Mouse (Mus musculus) midbrain, embryonic 15.5 days (tissue): ENCODE data around the gene Gm5039. TPM values are rescaled to one million over a fixed set of nuclear protein-coding genes. Genes with fewer than 3 reads are reported as not detected.
"Not testable (repeated sequence)": the region's sequence is repeated elsewhere in the genome, so short reads cannot be mapped to it uniquely, and the experiment has no call there.

Experiments
- ATAC-seq: fragments of 200-750 bp; cut with Nextera tagmentation; replicated peaks from 2 replicates; pipeline ENCODE4 v1.8.0; 2017; ENCODE audit warnings: moderate TSS enrichment
- H3K27ac ChIP-seq: fragments of 300-500 bp; sonication (generic); 2 replicates; pipeline ENCODE4 v1.5.1; 2015; ENCODE audit warnings: mild to moderate bottlenecking, inconsistent platforms
- H3K27me3 ChIP-seq: fragments of 300-500 bp; sonication (generic); replicated peaks from 2 replicates; pipeline ENCODE4 v1.6.1; 2015; ENCODE audit warnings: inconsistent platforms
- H3K36me3 ChIP-seq: fragments of 300-500 bp; sonication (generic); replicated peaks from 2 replicates; pipeline ENCODE4 v1.6.1; 2015; ENCODE audit warnings: inconsistent platforms
- H3K4me1 ChIP-seq: fragments of 300-500 bp; sonication (generic); 2 replicates; pipeline ENCODE4 v1.6.1; 2015; ENCODE audit warnings: inconsistent platforms
- H3K4me2 ChIP-seq: fragments of 300-500 bp; sonication (generic); 2 replicates; pipeline ENCODE4 v1.6.1; 2015; ENCODE audit warnings: inconsistent platforms, mild to moderate bottlenecking, moderate library complexity
- H3K4me3 ChIP-seq: fragments of 300-500 bp; sonication (generic); 2 replicates; pipeline ENCODE4 v1.5.1; 2015; ENCODE audit warnings: mild to moderate bottlenecking, inconsistent platforms
- H3K9ac ChIP-seq: fragments of 300-500 bp; sonication (generic); 2 replicates; pipeline ENCODE4 v1.6.1; 2015; ENCODE audit warnings: mild to moderate bottlenecking, inconsistent platforms
- H3K9me3 ChIP-seq: fragments of 300-500 bp; sonication (generic); 2 replicates; pipeline ENCODE4 v1.6.1; 2016; ENCODE audit warnings: inconsistent platforms
- WGBS: fragments of 180-500 bp; shearing (Covaris S2); methylation state at CpG from one replicate; pipeline ENCODE4 v1.1.7; 2015; ENCODE audit warnings: mixed read lengths; 5-methylcytosine and 5-hydroxymethylcytosine counted together
- polyA plus RNA-seq: library from polyadenylated mRNA; unstranded; fragments of >200 nt; fragmentation: Nextera tagmentation; extraction: Ambion mirVana; gene quantifications from 2 replicates; pipeline ENCODE4 v1.2.1, GENCODE M21; 2015

Gene Gm5039
- polyA plus RNA-seq, 1 experiment from 2014 or later, result not detected

DNA sequence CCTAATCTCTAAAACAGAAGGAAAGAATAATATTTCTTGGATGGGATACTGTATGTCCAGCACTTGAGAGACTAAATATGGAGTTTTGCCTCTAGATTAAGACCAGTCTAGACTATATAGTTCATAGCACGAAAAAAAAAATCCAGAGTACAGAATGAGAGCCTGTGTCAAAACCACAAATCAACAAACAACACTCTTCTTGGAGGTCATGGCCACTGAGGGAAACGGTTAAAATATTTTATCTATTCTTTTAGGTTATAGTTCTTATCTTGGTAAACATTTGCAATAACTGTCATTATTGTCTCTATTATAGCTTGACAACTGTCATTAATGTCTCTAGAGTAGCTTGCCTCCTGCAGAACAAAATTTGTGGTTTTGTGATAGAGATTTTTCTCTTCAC is 26.7 kb downstream of the Gm5039 start:
- WGBS, result 79% methylated on average over 2 of the region's 2 CpGs
- not testable (repeated sequence) for H3K4me1 ChIP-seq, H3K27ac ChIP-seq, H3K4me2 ChIP-seq, H3K36me3 ChIP-seq, ATAC-seq, H3K27me3 ChIP-seq, H3K4me3 ChIP-seq, H3K9me3 ChIP-seq, H3K9ac ChIP-seq

GRCm38 (mm10) chr12:88293082-88293481 is 30.7 kb downstream of the Gm5039 start:
- H3K27me3 ChIP-seq, H3K4me3 ChIP-seq, H3K36me3 ChIP-seq, H3K9me3 ChIP-seq, ATAC-seq, H3K27ac ChIP-seq, H3K4me2 ChIP-seq, H3K4me1 ChIP-seq, H3K9ac ChIP-seq: not testable (repeated sequence)
- 80% methylated on average over 4 of the region's 4 CpGs for WGBS

- H3K9me3 ChIP-seq, H3K4me3 ChIP-seq, H3K4me1 ChIP-seq, H3K9ac ChIP-seq, H3K27me3 ChIP-seq, ATAC-seq, H3K4me2 ChIP-seq, H3K27ac ChIP-seq, H3K36me3 ChIP-seq: not testable (repeated sequence)
- WGBS, result 92% methylated on average over 5 of the region's 5 CpGs
Observed at GRCm38 (mm10) chr12:88285224-88285623, 38.6 kb downstream of the Gm5039 start.

- H3K4me1 ChIP-seq, H3K9me3 ChIP-seq, H3K27me3 ChIP-seq, H3K27ac ChIP-seq, ATAC-seq, H3K4me2 ChIP-seq, H3K9ac ChIP-seq, H3K4me3 ChIP-seq, H3K36me3 ChIP-seq: not testable (repeated sequence)
- WGBS, result 84% methylated on average over 5 of the region's 5 CpGs
Observed at GRCm38 (mm10) chr12:88274400-88274799, 49.4 kb downstream of the Gm5039 start, which contains the start of gene Gm5662. Gm5662 (minus strand) TSS chr12:88274500.

Other genes starting within 250 kb of the Gm5039 start
- gene Gm16368, start 240.3 kb downstream of the Gm5039 start, polyA plus RNA-seq, result not detected in 2 replicates
- gene Gm10436, start 141.9 kb downstream of the Gm5039 start, polyA plus RNA-seq, result not detected in 2 replicates
- not detected in 2 replicates for gene Gm8332, start 73.9 kb downstream of the Gm5039 start, polyA plus RNA-seq
- not detected in 2 replicates for gene Gm5662, start 49.5 kb downstream of the Gm5039 start, polyA plus RNA-seq
- 38.8 and 43.3 TPM in 2 replicates for gene Adck1, start 36.5 kb upstream of the Gm5039 start, polyA plus RNA-seq